Mouse (Mus musculus): ENCODE measurements around the gene Tssk2.

The Tssk2 gene

DNA sequence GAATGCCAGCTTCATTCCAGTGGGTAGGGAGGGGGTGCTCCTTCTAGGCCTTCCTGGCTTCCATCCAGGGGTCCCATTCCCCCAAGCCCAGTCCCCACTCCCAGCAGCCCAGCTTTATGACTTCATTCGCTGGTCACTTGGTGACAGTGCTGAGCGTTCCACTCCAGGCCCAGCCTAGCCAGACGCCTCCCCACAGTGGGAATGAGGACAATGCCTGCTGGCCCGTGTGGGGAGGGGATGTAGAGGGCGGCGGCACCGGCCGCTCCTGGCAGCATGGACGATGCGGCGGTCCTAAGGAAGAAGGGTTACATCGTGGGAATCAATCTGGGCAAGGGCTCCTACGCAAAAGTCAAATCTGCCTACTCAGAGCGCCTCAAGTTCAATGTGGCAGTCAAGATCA is at the start of gene Tssk2, which contains the start of gene Dgcr2:
Gene Tssk2, plus strand, starts transcription at position 176 of the 400 bp plus-strand sequence.
Gene Dgcr2, minus strand, starts transcription at position 101 of the 400 bp plus-strand sequence.
- DNase-seq, result no peak

GRCm38 (mm10) chr16:17848928-17849327 is 49.5 kb upstream of the Tssk2 start:
- peak; percentile 84 for DNase-seq

GRCm38 (mm10) chr16:17849486-17849885 is 49.0 kb upstream of the Tssk2 start:
- no peak for DNase-seq

GRCm38 (mm10) chr16:17851331-17851730 is 47.1 kb upstream of the Tssk2 start:
- no peak for DNase-seq

GRCm38 (mm10) chr16:17851860-17852259 is 46.6 kb upstream of the Tssk2 start:
- DNase-seq, result no peak

DNA sequence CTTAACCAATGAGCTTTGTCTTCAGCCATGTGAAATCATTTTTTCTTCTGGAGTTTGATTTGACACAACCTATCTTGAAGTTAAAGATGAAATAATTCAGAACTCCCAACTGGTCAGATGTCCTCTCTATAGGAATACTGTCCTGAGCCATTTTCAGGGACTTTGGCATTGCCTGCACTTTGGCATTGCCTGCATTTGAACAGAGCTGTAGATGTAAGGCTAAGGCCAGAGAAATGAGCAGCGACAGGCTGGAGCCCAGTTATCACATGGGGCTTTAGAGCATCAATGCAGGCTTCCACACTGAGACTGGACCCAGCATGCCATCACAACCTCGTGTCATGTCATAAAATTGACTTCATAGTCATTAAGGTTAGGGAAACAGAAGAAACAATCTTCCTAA is 45.2 kb upstream of the Tssk2 start:
- DNase-seq, result no peak

- no peak for DNase-seq
Measured at GRCm38 (mm10) chr16:17857157-17857556, 41.3 kb upstream of the Tssk2 start.

DNA sequence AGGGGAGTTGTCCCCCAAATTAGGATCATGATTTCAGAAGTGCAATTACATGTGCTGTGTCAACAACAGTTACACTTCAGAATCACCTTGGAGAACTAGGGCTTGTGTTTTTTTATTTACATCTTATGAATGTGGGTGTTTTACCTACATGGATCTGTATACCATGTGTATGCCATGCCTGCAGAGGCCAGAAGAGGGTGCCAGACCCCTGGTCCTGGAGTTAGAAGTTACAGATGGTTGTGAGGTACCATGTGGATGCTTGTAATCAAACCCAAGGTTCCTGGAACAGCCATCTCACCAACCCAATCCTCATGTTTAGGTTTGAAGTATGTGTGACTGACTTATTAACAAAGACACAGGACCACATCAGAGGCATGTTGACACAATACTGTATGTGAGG is 39.8 kb upstream of the Tssk2 start:
- peak; percentile 28 for DNase-seq

DNA sequence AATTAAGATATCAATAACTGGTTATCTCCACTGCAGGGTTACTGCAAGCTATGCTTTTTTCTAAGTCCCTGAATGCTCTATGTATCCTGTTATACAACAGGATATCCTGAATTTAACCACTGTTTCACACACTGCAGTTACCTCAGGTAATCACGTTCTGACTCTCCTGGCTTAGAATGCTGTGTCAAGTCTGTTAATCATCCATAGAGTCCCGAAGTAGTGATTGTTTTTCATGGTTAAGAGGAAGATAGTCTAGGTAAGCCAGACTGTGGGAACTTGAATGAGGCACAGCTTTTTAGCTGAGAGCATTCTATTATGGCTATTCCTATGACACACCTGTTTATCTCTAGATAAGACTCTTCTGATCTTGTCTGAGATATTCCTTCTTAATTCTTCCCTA is 33.1 kb upstream of the Tssk2 start:
- no peak for DNase-seq

DNA sequence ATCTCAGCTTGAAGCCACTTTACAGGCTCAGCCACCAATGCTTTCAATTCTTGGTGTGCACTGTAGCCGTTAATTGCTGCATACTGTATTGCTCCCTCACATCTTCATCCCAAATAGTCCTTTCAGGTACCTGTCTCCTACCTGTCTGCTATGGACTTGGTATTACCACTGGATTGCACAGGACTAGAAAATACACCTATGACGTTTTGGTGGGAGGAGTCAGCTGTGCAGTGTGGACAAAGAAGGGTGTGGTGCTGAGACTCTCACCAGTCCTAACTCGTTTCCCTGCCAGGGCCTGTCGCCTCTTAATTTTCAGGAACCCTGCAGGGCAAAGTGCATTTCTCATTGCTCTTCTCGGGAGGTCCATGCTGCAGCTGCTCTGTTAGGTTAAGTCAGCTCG is 32.7 kb upstream of the Tssk2 start:
- DNase-seq, result no peak

DNA sequence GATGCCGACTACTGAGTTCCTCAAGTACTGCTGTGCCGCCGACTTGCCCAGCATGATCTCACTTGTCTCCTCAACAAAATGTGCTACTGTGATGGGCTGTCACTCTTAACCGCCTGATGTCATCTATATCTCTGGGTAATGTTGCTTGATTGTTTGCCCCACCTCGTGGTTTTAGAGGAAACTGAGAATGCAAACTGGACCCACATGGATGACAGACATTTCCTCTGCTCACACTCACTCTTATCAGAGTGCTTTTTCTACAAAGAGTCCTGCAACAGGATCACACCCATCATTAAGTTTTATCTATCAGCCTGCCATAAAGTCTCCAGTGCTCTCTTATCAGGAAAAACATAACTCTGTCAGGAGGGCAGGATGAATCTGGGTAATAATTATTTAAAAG is 27.2 kb upstream of the Tssk2 start:
- no peak for DNase-seq

DNA sequence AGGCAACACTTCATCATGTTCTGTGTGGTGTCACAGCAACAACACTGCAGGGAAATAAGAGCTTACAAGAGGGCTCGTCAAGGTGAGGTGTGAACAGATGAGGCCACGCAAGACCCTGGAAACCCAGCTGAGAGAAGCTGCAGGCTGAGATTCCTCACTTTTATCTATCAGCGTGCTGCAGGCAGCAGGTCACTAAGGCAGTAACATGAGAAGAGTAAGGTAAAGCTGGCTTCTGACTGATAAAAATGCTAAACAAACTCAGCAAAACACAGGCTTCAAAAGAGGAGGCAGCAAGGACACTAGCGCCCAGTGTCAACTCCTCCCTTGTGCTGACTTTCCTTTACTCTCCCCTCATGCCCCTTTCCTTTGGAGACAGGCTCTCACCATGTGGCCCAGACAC is 25.4 kb upstream of the Tssk2 start:
- no peak for DNase-seq

- no peak for DNase-seq
Measured at GRCm38 (mm10) chr16:17875174-17875573, 23.3 kb upstream of the Tssk2 start.

DNA sequence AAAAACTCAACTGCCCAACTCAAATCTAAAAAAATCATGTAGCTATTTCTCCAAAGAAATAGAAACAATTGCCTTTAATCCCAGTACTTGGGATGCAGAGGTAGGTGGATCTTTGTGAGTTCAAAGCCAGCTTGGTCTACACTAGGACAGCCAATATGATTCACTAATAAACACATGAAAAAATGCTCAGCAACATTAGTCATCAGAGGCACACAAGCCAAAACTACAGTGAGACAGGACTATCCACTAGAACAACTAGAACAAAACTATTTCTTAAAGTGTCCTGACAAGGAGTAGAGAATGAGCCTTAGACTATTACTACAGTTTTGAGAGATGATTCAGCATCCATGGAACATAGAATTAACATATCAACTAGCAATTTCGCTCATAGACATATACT is 22.3 kb upstream of the Tssk2 start:
- no peak for DNase-seq

GRCm38 (mm10) chr16:17879571-17879970 is 18.9 kb upstream of the Tssk2 start:
- DNase-seq, result no peak

DNA sequence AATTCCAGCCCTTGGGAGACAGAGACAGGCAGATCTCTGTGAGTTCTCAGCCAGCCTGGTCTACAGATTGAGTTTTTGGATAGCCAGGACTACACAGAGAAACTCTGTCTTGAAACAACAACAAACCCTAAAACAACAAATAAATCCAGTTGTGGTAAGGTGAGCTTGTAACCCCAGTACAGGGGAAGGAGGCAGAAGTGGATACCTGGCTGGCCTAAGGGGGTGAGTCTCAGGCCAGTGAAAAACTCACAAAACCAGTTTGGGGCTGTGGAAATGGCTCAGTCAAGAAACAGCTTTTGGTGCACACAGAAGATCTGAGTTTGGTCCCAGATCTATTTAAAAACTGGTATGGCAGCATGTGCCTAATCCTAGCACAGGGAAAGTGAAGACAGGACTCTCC is 16.2 kb upstream of the Tssk2 start:
- no peak for DNase-seq

- no peak for DNase-seq
Measured at GRCm38 (mm10) chr16:17884116-17884515, 14.3 kb upstream of the Tssk2 start.

- DNase-seq, result no peak
Measured at GRCm38 (mm10) chr16:17889689-17890341, 8.6 kb upstream of the Tssk2 start.

DNA sequence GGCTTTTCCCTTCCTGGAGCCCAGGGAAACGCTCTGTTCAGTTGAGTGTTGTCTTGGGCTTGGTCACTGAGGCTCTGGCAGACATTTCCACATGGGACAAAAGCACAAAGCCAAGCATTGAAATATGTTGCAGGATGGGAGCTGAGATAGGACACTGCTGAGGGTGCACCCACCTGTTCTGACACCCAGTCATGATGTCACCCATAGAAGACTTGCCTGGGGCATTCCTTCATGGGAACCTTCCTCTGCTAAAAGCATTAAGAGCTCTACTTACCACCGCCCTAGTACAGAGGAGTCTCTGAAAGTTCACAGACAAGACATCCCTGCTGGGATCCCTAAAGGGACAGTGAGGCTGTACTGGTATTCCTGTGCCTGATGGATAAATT is 8.1 kb upstream of the Tssk2 start:
- no peak for DNase-seq

DNA sequence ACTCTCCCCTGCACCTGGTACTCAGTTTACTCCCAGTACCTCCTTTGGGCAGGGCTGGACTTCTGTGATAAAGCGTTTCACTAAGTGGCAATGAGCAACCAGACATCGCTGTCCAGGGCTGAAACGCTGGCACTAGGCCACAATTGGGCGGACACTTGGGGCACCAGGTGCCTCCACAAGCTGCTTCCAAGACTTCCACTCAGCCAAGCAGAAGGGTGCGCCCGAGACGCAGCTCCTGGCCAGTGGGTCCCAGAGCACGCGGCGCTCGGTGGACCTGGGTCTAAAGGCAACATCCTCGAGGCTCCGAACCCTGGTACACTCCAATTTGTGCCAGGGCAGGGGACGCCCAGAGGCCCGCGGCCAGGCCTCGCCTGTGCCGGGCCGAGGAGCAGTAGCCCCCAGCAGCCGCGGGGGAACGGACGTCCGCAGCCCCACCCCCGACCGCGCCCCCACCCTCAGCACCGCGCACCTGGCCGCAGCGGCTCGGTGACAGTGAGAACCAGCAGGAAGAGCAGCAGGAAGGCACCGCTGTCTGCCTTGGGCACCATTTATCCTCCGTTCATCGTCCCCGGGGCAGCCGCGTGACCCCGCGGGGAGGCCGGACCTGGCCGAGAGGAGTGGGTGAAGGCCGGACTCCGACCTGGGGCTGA is 7.4 kb upstream of the Tssk2 start:
- peak; percentile 50 for DNase-seq

DNA sequence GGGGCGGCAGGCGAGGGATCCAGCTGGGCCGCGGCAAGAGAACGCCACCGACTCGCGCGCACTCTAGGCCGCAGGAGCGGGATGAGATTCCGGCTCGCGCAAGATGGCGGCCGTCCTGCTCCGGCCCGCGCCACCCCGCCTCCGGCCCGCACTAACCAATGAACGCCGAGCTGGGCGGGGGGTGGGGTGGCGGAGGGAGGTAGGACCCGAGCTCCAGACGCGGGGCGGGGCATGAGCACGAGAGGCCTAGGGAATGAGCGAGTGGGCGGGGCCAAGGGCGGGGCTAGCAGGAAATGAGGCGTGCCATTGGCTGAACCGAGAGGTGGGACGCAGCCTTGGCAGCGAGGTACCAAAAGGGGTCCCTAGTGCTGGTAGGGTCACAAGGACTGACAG is 6.9 kb upstream of the Tssk2 start, which contains the start of gene Gm20518:
Gene Gm20518, minus strand, starts transcription at position 105 of the 393 bp plus-strand sequence.
- peak; percentile 100 for DNase-seq

DNA sequence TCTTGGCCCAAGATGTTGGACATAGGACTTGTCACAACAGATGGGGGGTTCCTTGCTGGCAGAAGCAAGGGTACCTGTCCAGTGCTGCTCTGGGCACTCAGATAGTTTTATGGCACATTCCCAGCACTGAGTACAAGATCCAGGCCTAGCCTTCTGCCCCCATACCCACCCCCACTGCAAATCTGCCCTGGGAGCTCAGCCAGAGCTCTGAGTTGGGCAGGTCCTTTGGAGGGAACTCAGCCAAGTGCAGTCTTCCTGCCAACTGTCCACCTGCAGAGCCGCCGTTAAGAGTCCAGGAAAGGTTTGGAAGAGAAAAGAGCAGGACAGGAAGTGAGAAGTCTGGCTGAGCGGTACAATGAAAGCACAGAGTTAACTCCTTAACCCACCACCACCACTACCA is 5.8 kb upstream of the Tssk2 start:
- DNase-seq, result no peak

DNA sequence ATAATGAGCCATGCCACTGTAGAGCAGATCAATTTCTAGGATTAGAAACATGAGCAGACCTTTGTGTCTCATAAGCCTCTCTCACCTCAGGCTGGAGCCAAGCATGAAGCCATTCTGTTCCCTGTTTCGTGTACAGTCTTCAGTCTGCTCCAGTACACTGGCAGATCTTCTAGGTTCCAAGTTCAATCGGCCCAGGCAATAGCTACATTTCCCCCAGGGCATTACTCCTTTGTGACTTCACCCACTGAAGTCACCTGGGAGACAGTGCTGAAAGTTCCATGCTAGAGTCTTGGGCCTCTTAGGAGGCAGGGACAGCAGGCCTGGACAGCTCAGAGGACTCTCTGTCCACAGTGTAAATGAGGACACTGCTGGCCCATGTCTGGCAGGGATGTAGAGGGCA is 4.5 kb upstream of the Tssk2 start, which contains the start of gene Tssk1:
Gene Tssk1, plus strand, starts transcription at position 301 of the 400 bp plus-strand sequence.
- DNase-seq, result no peak

GRCm38 (mm10) chr16:17896091-17896490 is 2.3 kb upstream of the Tssk2 start:
- no peak for DNase-seq

All from embryo, embryonic 11 days (tissue).